Mouse (Mus musculus): Measurements from ENCODE around the gene Trim46.

Gene Trim46

GRCm38 (mm10) chr3:89210731-89211130, 35.4 kb downstream of the Trim46 start:
- WGBS: 28% methylated on average over 7 of the region's 7 CpGs

DNA sequence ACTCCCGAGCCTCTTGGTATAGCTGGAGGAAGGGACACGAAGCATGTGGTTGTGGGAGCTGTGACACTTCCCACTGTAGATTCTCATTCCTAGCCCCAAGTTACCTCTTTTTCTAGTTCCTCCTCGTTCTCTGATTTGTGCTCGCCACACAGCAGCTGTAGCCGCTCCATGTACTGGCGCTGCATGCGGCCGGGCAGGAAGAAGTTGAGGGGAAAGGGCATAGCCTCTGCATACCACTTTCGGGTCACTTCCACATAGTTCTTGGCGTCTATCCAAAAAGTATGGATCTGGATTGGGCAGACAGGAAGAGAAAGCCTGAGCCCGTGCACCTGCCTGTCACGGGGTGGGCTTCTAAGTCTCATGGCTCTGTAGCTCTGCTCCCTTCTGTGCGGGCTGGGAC, 35.9 kb downstream of the Trim46 start:
- WGBS: 62% methylated on average over 13 of the region's 13 CpGs

DNA sequence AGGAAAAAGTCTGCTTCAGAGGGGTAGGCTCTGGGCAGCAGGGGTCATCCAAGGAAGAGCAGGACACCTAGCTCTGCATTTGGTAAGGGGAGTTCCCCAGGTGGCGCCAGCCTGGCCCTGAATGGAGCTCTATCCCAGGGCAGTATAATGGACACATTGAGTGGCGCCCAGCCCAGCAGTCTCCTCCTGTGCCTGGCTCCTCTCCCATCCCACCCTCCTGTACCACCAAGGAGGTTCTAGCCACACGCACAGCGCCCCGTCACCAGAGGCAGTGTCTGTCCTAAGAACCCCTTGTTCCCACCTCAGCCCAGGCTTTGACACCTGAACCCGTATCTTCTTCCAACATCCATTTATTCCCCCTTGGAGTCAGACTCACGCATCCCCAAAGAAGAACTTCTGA, 36.4 kb downstream of the Trim46 start:
- 83% methylated on average over 7 of the region's 7 CpGs for WGBS

DNA sequence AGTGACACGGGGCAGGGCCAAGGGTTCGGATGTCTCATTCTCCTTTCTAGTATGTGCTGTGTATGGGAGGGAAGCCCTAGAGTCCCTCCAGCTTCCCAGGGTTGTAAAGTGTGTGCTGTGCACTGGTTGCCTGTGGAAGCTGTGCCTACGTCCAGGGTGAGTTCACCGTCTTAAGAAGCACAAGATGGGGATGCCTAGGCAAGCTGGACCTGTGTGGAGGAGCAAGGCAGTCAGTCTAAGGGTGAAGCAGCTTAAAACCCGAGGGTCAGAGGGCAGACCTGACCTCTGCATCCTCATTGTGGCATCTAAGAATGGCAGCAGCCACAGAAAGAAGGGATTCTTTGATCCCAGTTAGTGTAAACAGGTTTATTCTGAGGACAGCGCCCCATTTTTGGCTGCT, 37.4 kb downstream of the Trim46 start:
- 87% methylated on average over 6 of the region's 6 CpGs for WGBS

GRCm38 (mm10) chr3:89208075-89208657, 37.9 kb downstream of the Trim46 start:
- 91% methylated on average over 13 of the region's 13 CpGs for WGBS

GRCm38 (mm10) chr3:89206695-89207094, 39.4 kb downstream of the Trim46 start:
- WGBS: 92% methylated on average over 2 of the region's 2 CpGs

- WGBS: 90% methylated on average over 7 of the region's 7 CpGs
These were observed 40.0 kb downstream of the Trim46 start for GRCm38 (mm10) chr3:89206079-89206478.

DNA sequence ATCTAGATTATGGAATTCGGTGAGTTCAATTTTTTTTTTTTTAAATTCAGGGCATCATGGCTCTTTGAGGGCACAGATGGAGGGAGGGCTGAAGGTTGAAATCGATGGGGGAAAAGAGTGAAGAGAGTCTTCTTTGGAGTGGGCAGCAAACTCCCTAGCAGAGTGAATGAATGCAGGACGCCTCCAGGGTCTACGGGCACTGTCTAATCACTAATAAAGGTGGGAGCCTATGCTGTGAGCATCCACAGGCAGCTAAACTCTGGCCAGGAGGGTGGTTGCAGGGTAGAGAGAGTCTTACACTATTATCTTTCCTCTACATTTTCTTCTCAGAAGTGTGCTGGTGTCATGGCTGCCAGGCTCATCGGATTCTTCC, 43.0 kb downstream of the Trim46 start:
- WGBS: 17% methylated on average over 5 of the region's 5 CpGs

DNA sequence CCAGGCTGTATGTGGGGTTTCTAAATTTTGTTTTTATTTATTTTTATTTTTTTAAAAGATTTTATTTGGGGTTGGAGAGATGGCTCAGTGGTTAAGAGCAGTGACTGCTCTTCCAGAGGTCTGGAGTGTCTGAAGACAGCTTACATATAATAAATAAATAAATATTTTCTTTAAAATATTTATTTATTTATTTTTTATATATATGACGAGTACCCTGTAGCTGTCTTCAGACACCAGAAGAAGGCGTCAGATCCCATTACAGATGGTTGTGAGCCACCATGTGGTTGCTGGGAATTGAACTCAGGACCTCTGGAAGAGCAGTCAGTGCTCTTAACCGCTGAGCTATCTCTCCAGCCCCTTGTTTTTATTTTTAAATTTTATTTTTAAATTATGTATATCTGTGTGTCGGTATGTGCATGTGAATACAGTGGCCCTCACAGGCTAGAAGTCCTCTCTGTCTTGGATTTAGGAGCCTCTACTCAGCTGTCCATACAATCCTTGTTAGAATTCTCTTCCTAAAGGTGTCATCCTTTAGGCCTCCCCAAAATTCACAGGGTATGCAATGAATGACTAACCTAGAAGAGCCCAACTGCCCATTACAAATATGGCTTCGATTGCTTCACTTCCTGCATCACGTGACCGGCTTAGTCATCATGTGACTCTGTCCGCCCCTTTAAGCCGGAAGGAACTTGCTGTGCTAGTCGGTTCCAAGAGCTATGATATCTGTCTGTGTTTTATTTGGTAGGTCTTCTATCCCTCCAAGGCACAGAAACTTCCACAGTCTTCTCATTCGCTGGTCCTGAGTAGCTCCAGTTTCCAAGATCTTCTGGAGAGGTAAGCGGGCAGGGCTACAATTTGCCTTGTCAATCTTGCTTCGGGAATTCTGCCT, 43.6 kb downstream of the Trim46 start, which contains the start of gene Gba:
Gene Gba, plus strand, starts transcription at position 676 of the 889 bp plus-strand sequence.
- WGBS: 18% methylated on average over 13 of the region's 13 CpGs

DNA sequence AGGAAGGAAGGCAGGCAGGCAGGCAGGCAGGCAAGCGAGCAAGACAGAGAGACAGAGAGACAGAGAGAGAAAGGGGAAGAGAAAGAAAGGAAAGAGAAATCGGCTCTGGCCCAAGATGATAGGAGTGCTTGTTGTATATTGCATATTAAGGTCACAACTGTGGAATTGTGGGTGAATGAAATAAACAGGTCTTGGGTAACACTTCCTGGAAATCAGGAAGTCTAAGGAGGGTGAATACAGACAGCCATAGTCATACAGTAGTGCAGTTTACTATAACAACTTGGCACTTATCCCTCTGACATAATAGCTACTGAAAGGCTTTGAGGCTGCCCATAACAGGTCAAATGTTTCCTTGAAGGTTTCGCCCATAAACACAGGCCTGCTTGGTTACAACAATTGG, 46.3 kb downstream of the Trim46 start:
- WGBS: 75% methylated on average over 3 of the region's 3 CpGs

DNA sequence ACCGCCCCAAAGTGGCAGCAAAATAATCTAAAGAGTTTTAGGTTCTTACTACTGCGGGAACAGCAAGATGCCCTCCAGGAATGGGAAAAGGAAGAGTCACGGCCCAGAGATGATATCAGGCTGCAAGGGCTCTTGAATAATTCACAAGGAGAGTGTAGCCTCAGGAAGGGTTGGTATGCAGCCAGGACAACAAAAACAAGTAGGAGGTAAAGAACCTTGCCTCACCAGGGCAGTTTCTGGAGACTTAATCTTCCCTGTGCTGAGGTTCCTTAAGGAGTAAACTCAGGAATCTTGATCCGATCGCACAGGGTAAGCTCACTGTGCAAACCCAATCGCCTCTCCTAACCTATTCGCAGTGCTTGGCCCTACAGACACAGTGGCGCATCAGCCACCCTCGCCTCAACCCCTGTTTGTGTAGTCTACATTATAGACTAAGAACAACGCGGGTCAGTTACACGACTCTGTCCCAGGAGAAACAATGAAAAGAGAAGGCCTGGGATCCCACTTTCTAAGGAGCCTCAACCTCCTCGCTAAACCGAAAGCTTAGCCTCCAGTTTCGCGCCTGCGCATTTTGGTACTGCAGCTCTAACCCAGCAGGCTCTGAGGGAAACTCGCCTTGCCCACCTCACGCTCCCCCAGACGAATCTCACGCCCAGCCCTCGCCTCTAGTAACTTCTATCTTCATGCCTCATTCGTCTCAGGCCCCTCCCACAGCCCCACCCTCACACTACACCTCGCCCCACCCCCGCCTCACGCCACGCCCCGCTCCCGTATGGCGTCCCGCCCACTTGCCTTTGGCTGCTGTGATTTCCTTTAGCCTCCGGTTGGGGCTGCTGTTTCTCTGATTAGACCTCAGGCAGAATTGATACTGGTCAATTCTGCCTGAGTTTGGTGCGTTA, 49.9 kb downstream of the Trim46 start:
- 4% methylated on average over 33 of the region's 33 CpGs for WGBS

DNA sequence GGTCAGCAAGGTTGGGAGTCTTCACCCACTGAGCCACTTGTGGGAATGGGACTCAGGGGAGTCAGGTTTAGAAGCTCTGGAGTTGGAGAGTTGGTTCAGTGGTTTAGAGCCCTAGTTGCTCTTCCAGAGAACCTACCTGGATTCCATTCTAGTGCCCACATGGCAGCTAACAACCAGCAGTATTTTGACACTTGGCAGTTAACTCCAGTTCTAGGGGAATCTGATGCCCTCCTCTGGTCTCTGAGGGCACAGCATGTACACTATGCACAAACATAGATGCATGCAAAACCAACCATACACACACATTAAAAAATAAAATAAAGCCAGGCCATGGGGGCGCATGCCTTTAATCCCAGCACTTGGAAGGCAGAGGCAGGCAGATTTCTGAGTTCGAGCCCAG, 52.3 kb downstream of the Trim46 start:
- 96% methylated on average over 2 of the region's 2 CpGs for WGBS

DNA sequence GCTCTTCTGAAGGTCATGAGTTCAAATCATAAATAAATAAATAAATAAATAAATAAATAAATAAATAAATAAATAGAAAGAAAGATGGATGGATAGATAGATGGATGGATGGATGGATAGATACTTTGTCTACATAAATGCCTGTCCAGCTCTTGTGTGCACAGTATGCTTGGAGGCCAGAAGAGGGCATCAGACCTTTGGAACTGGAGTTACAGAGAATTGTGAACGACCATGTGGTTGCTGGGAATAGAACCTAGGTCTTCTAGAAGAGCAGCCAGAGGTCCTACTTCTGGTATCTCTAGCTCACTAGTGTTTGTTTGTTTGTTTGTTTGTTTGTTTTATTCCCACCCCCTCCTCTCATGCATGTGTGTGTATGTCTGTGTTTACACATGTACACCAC, 52.8 kb downstream of the Trim46 start:
- WGBS: 76% methylated on average over 1 of the region's 1 CpGs

- WGBS: 80% methylated on average over 8 of the region's 8 CpGs
These were observed 55.7 kb downstream of the Trim46 start for GRCm38 (mm10) chr3:89190436-89190835.

DNA sequence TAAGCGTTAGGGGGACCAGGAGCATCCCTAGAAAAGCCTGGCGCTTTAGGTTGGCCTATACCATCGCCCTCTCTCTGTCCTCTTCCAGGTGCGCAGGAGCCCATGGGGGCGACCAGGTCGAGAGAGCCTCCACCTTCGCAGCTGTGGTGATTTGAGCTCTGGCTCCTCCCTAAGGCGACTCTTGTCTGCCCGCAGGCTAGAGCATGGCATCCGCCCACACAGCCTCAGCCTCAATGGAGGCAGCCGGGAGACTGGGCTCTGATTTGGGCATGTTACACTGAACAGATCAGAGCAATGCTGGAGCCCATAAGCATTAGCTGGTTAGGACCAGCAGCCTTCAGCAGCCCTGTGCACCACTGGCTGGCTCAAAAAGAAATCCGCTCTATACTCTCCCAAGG, 57.6 kb downstream of the Trim46 start:
- 64% methylated on average over 12 of the region's 12 CpGs for WGBS

DNA sequence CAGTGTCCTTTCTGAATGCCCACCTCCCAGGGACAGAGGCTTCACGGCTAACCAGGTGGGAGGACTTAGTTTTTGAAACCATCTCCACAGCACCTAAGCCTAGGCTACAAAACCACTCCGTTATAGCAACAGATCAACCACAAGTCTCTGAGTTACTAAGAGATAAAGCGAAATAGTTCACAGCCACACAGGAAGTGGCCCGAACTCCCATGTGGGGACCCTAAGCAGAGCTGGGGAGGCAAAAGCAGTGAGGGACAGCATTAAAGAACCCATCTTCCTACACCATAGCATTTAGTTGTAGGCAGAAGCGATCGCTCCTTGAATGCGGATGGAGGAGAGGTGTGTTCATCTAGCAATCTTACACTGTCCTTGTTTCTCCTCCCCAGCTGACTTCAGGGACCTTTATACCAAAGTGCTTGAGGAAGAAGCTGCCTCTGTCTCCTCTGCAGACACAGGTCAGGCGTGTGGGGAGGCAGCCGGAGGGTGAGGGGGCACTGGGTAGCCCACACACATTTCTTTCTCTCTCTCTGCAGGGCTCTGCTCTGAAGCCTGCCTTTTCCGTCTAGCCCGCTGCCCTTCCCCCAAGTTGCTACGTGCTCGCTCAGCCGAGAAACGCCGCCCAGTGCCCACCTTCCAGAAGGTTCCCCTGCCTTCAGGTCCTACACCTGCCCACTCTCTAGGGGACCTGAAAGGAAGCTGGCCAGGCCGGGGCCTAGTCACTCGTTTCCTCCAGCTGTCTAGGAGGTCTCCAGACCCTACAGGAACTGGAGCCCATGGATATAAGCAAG, 58.2 kb downstream of the Trim46 start:
- 68% methylated on average over 18 of the region's 18 CpGs for WGBS

- 58% methylated on average over 23 of the region's 23 CpGs for WGBS
These were observed 58.9 kb downstream of the Trim46 start for GRCm38 (mm10) chr3:89187197-89187596.

Data from cerebral cortex, adult 2 months (tissue).